Mouse (Mus musculus) intestine, postnatal 0 days (tissue): ENCODE results near the gene Dnaic2. TPM values are rescaled to one million over a fixed set of nuclear protein-coding genes. Genes with fewer than 3 reads are reported as not detected.

ENCODE experiments used
- ATAC-seq: fragments of 200-750 bp; cut with Nextera tagmentation; 2 replicates; pipeline ENCODE4 v1.8.0; 2017; ENCODE audit warnings: mild to moderate bottlenecking, moderate TSS enrichment, moderate library complexity
- H3K27ac ChIP-seq: fragments of 300-500 bp; sonication (generic); 2 replicates; pipeline ENCODE4 v1.5.1; 2014; ENCODE audit warnings: mild to moderate bottlenecking, low read depth, low read length, moderate library complexity
- H3K27me3 ChIP-seq: fragments of 300-500 bp; sonication (generic); replicated peaks from 2 replicates; pipeline ENCODE4 v1.6.1; 2014; ENCODE audit warnings: low read length, mixed read lengths; ENCODE audit not compliant: control insufficient read depth, insufficient read depth
- H3K36me3 ChIP-seq: fragments of 300-500 bp; sonication (generic); 2 replicates; pipeline ENCODE4 v1.6.1; 2014; ENCODE audit warnings: mild to moderate bottlenecking, moderate library complexity; ENCODE audit not compliant: control insufficient read depth, insufficient read depth
- H3K4me1 ChIP-seq: fragments of 300-500 bp; sonication (generic); replicated peaks from 2 replicates; pipeline ENCODE4 v1.6.1; 2014; ENCODE audit warnings: antibody characterized with exemption, low read length, mixed read lengths; ENCODE audit not compliant: control insufficient read depth, insufficient read depth
- H3K4me2 ChIP-seq: fragments of 300-500 bp; sonication (generic); replicated peaks from 2 replicates; pipeline ENCODE4 v1.6.1; 2014; ENCODE audit warnings: low read depth, mild to moderate bottlenecking, moderate library complexity
- H3K4me3 ChIP-seq: fragments of 300-500 bp; sonication (generic); 2 replicates; pipeline ENCODE4 v1.5.1; 2014; ENCODE audit warnings: low read depth, low read length
- H3K9ac ChIP-seq: fragments of 300-500 bp; sonication (generic); 2 replicates; pipeline ENCODE4 v1.6.1; 2014; ENCODE audit warnings: mild to moderate bottlenecking, low read depth, low read length
- H3K9me3 ChIP-seq: fragments of 300-500 bp; sonication (generic); 2 replicates; pipeline ENCODE4 v1.6.1; 2016; ENCODE audit warnings: mixed run types; ENCODE audit not compliant: control insufficient read depth
- CTCF ChIP-seq: sonication (generic); IDR thresholded peaks from 2 replicates; pipeline ENCODE4 v1.5.1; 2016; ENCODE audit warnings: low read depth, mild to moderate bottlenecking, control low read depth, antibody characterized with exemption, moderate library complexity
- WGBS: fragments of 180-500 bp; shearing (Covaris S2); extraction: QIAGEN DNeasy Blood & Tissue Kit; methylation state at CpG from one replicate; pipeline ENCODE4 v1.1.7; 2014; 5-methylcytosine and 5-hydroxymethylcytosine counted together
- polyA plus RNA-seq: library from polyadenylated mRNA; unstranded; fragments of >200 nt; fragmentation: Nextera tagmentation; extraction: Ambion mirVana; gene quantifications from 2 replicates; pipeline ENCODE4 v1.2.1, GENCODE M21; 2015

Dnaic2 gene
- polyA plus RNA-seq, 1 experiment from 2014 or later = 0.22 TPM

DNA sequence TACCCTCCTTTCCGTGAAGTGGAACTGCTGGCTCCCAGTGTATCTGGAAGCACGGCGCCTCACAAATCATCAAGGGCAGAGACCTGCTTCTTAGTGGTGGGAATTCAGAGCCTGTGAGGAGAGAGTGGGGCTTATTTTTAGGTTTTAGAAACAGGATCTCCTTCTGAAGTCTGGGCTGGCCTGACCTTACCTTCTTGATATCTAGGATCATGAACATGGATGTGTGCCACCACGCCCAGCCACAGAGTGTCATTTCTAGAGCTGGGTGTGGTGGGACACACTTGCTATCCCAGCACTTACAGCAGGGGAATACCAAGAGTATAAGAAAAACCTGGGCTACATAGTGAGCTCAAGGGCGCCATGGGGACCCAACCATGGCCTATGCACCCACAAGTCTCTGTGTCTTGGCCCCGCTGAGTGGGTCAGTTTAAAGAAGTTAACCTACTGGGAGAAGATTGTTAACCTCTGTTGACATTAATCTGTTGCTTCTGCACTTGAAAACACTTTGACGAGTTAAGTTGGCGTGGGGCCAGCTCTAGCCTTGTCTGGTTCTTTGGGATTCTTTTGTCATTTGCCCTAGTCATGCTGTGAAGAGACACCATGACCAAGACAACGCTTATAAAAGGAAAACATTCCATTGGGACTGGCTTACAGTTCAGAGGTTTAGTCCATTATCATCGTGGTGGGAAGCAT, 44.0 kb upstream of the Dnaic2 start:
- H3K27ac ChIP-seq = no peak overlapping the region
- ATAC-seq = no peak
- H3K36me3 ChIP-seq = peaks cover 17% of the 10 kb centered on the region; the same call in 1 of the 2 replicates
- 79% methylated on average over 10 of the region's 10 CpGs for WGBS
- H3K4me3 ChIP-seq = no peak overlapping the region
- H3K9me3 ChIP-seq = no peaks in the 10 kb centered on the region
- TF ChIP-seq CTCF = no peak
- H3K9ac ChIP-seq = no peak overlapping the region
- no peaks in the 10 kb centered on the region for H3K27me3 ChIP-seq
- peaks cover 10% of the 10 kb centered on the region; the same call in 1 of the 2 replicates for H3K4me1 ChIP-seq
- H3K4me2 ChIP-seq = no peak overlapping the region

- no peak overlapping the region for H3K4me2 ChIP-seq
- TF ChIP-seq CTCF = no peak
- H3K9me3 ChIP-seq = no peaks in the 10 kb centered on the region
- ATAC-seq = no peak
- H3K4me1 ChIP-seq = peaks cover 10% of the 10 kb centered on the region; the same call in 1 of the 2 replicates
- H3K4me3 ChIP-seq = no peak overlapping the region
- no peaks in the 10 kb centered on the region for H3K27me3 ChIP-seq
- no peak overlapping the region for H3K9ac ChIP-seq
- 75% methylated on average over 20 of the region's 20 CpGs for WGBS
- H3K27ac ChIP-seq = no peak overlapping the region
- peaks cover 17% of the 10 kb centered on the region; the same call in 1 of the 2 replicates for H3K36me3 ChIP-seq
Measured at GRCm38 (mm10) chr11:114683722-114684621, 43.2 kb upstream of the Dnaic2 start.

DNA sequence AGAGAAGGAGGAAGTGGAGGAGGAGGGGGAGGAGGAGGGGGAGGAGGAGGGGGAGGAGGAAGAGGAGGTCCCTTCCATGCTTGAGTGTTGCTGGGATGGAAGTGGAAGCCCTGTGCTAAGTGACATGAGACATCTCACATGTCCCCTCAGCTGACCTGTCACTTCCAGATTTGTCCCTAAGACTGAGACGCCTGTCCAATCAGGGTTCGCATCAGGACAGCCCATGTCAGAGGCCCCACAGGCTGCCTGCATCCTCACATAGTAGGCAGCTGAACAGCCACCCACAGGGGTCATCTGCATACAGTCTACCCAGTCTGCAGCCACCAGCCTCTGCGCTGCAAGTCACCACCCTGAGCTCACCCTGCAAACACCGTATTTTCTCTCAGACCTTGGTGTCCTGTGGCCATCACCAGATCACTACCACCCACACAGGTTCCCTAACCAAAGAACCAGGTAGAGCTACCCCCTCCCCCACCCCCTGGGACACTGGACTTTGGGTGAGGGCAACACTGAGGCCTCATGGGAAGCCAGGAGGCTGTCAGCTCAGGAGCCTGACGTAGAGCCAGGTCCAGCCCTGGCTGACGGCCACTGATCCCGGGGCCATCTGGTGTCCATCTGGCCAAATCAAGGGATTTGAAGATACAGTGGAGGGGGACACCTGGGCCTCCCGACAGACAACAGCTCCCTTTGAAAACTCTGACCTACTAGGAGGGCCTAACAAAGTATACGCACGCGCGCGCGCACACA, 42.4 kb upstream of the Dnaic2 start:
- H3K27me3 ChIP-seq = no peaks in the 10 kb centered on the region
- H3K36me3 ChIP-seq = peaks cover 17% of the 10 kb centered on the region; the same call in 1 of the 2 replicates
- H3K27ac ChIP-seq = no peak overlapping the region
- no peaks in the 10 kb centered on the region for H3K9me3 ChIP-seq
- no peak for ATAC-seq
- TF ChIP-seq CTCF = no peak
- no peak overlapping the region for H3K9ac ChIP-seq
- H3K4me2 ChIP-seq = no peak overlapping the region
- no peak overlapping the region for H3K4me3 ChIP-seq
- WGBS = 72% methylated on average over 14 of the region's 14 CpGs
- H3K4me1 ChIP-seq = 0 out of 2 replicates have a peak, but pooled peaks cover 7% of the 10 kb centered on the region

- Histone ChIP-seq H3K4me1 (0 out of 2 replicates have a peak, but pooled peaks cover 3% of the 10 kb centered on the region), H3K4me3 (no peak overlapping the region), H3K36me3 (peaks cover 25% of the 10 kb centered on the region), H3K27me3 (no peaks in the 10 kb centered on the region), H3K9ac (no peak overlapping the region), H3K9me3 (no peaks in the 10 kb centered on the region), H3K27ac (no peak overlapping the region), H3K4me2 (no peak overlapping the region)
- 85% methylated on average over 9 of the region's 9 CpGs for WGBS
- no peak for TF ChIP-seq CTCF
- no peak for ATAC-seq
Measured at GRCm38 (mm10) chr11:114685526-114686040, 41.6 kb upstream of the Dnaic2 start.

GRCm38 (mm10) chr11:114686221-114686959, 40.8 kb upstream of the Dnaic2 start:
- WGBS = 94% methylated on average over 16 of the region's 16 CpGs
- no peaks in the 10 kb centered on the region for H3K27me3 ChIP-seq
- 0 out of 2 replicates have a peak, but pooled peaks cover 3% of the 10 kb centered on the region for H3K4me1 ChIP-seq
- no peak overlapping the region for H3K4me3 ChIP-seq
- H3K36me3 ChIP-seq = peaks cover 26% of the 10 kb centered on the region
- ATAC-seq = no peak
- no peak overlapping the region for H3K27ac ChIP-seq
- no peaks in the 10 kb centered on the region for H3K9me3 ChIP-seq
- no peak overlapping the region for H3K4me2 ChIP-seq
- TF ChIP-seq CTCF = no peak
- no peak overlapping the region for H3K9ac ChIP-seq
